ENCODE assay signal across 15 mouse cellular contexts in genomic region chr6:113534886-113535285, GRCm38 (mm10). TPM values are rescaled to one million over a fixed set of nuclear protein-coding genes. Genes with fewer than 3 reads are reported as not detected.
DNase-seq lines count a peak whose midpoint lies in the region.
"Had no signal": no experiment of that assay in that cellular context is flagged by ENCODE, and none has a peak within 500 bp of the region (broad histone marks: within the 10 kb centered on the region; RNA-seq: fewer than 3 reads in every experiment).

No protein-coding gene starts in this region.

- DNase-seq in urinary bladder, adult 18-20 months (ENCODE audit: low spot score in 2 of 2) = peak; percentile 11 to 70
- no peak for DNase-seq in urinary bladder, adult 2 months (ENCODE audit: low spot score)
- DNase-seq in urinary bladder, postnatal 25 days (ENCODE audit: low spot score) = peak; percentile 33
- DNase-seq in urinary bladder, postnatal 10 days (ENCODE audit: low spot score) = no peak
- DNase-seq in embryo, embryonic 11 days = no peak
- DNase-seq: adrenal gland, adult 2 months; adrenal gland, postnatal 10 days; adrenal gland, postnatal 25 days; cerebellum, adult 11 months; cerebellum, adult 18-20 months; cerebellum, adult 8-10 months; cerebellum, adult 9-11 months; cerebellum, postnatal 14 days; cerebellum, postnatal 36 days; forebrain, postnatal 0 days had no signal

RNA-seq across cellular contexts. Expression of gene Fancd2, which starts 3.4 kb away (rescaled TPM):
- 4.7 and 5.8 TPM in 2 replicates for polyA plus RNA-seq in urinary bladder, adult 2 months (2012; rRNA removed)

RNA-seq across cellular contexts. Expression of gene Emc3, which starts 3.4 kb away (rescaled TPM):
- 82.4 and 83.8 TPM in 2 replicates for polyA plus RNA-seq in urinary bladder, adult 2 months (2012; rRNA removed)

RNA-seq across cellular contexts. Expression of gene Prrt3, which starts 33.2 kb away (rescaled TPM):
- 0.10 and 0.18 TPM in 2 replicates for polyA plus RNA-seq in urinary bladder, adult 2 months (2012; rRNA removed)

RNA-seq across cellular contexts. Expression of gene Creld1, which starts 51.8 kb away (rescaled TPM):
- polyA plus RNA-seq in urinary bladder, adult 2 months (2012; rRNA removed) = 46.1 and 58.4 TPM in 2 replicates

Comparison
In these comparisons a context has a peak if more than half of its experiments do, and no peak if none do; other contexts are left out.
1. DNase-seq: peak in urinary bladder, adult 18-20 months (2 of 2) and urinary bladder, postnatal 25 days (single experiment); none in urinary bladder, adult 2 months (single experiment), urinary bladder, postnatal 10 days (single experiment) and embryo, embryonic 11 days (single experiment).